Mouse (Mus musculus): ENCODE data around the gene Atxn1. TPM values are rescaled to one million over a fixed set of nuclear protein-coding genes. Genes with fewer than 3 reads are reported as not detected.

Atxn1 gene
- total RNA-seq, 2 experiments from 2014 or later = under 0.01 to 2.4 TPM

DNA sequence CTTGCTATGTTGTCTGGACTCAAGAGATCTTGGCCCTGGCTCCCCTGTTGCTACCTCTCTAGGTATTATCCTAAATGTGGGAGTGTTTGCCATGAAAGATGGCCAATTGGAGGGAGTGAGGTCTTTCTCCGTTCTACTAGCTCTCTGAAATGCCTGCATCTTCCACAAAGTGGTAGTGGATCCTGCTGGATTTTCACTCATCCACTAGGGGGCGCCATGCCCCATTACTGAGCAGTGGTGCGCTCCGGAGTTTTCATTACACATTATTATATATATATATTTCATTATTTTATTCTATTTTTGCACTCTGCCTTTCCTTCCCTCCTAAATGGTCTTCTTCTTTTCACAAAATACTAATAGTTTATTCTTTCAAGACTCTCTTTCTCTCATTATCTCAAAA lies 392.0 kb downstream of the Atxn1 start:
- ATAC-seq (replicated peaks; ENCODE audit: low FRiP score, poor library complexity, severe bottlenecking) = no peak; the same call in 1 of the 2 replicates

DNA sequence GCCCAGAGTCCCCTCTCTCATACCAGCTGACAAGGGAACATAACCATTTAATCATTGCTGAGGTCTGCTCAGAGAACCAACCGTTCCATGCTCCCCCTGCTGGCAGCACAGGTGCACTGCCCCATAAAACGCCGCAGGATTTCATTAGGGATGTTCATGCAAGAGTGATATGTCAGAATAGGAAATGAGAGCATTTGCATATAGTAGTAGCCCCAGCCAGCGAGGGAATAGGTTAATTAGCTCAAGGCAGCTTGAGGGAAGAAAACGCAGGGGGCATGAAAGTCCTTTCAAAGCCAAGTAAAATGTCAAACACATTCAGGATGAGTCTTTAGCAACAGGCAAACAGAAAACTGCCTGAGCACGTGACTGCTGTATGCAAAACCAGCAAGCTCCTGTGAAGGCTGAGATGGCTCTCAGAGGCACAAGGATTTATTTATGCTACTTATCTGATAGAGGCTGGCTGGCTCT lies 393.0 kb downstream of the Atxn1 start:
- 0 out of 2 replicates have a peak, but pooled peaks have one; percentile 57 for ATAC-seq (replicated peaks; ENCODE audit: low FRiP score, poor library complexity, severe bottlenecking)

DNA sequence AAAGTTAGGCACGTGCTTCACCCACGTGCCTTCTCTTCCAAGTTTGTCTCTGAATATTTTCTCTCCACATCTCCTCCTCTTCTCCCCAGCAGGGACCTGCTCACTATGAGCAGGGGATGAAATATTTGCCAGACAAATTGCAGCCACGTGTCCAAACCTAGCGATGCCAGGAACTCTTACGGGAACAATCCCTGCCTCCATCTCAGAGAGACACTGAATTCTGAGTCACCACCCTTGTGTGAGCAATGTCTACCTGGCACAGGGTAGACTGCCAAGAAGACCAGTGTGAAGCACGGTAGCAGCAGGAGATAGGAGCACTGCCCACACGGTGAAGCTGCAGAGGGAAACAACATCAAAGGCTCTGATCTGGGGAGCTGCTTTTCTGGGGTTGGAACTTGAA lies 394.9 kb downstream of the Atxn1 start:
- no peak for ATAC-seq (replicated peaks; ENCODE audit: low FRiP score, poor library complexity, severe bottlenecking)

DNA sequence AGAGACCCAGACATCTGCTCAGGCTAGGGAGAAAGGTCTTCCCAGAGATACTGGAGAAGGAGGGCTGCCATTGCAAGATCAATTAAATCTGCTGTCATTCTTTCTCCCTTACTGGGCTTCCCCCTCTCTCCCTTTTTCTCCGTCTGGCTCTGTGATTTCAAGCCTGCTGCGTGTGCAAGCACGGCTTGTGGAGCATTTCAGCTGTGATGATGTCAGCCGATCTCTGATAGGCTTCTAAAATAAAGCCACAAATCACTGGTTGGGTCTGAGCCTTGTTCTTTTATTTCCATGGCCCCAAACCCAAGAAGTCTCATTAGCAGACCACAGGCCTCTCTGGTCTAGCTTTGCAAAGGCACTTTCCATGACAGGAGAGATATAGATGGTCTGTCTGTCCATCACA lies 399.9 kb downstream of the Atxn1 start:
- ATAC-seq (replicated peaks; ENCODE audit: low FRiP score, poor library complexity, severe bottlenecking) = no peak

DNA sequence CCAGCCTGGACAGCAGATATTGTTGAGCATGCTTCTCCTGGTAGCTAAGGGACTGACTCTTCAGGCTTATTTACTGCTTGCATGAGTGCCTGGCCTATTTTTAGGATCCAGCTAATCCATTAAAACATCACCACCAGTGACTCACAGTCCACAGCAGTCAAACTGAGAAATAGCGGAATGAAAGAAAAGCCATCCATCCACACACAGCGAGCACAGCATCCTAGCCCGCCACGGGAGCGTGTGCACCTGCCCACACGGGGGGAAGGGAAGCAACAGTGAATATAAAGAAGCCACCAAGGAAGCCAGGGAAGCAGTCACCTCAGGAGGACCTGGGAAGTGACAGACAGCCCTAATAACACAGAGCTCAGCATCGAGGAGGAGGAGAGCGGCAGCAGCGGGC lies 402.8 kb downstream of the Atxn1 start:
- no peak for ATAC-seq (replicated peaks; ENCODE audit: low FRiP score, poor library complexity, severe bottlenecking)

DNA sequence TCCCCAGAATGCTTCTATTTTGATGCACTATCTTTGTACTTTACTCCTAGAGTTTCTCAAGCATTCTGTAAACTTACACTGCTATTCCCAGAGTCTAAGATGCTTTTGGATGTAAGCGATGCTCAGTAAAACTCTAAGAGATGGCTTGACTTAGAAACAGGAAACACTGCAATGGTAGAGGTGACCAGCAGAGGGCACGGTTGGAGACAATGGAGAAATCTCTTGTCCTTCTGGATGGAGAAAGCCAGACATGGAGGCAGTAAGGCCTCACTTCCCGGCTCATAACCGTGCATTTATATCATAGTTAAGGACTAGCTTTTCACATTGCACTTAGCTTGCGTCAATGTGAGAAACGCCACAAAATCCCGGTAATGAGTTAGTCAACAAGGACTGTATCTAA lies 404.3 kb downstream of the Atxn1 start:
- ATAC-seq (replicated peaks; ENCODE audit: low FRiP score, poor library complexity, severe bottlenecking) = no peak

DNA sequence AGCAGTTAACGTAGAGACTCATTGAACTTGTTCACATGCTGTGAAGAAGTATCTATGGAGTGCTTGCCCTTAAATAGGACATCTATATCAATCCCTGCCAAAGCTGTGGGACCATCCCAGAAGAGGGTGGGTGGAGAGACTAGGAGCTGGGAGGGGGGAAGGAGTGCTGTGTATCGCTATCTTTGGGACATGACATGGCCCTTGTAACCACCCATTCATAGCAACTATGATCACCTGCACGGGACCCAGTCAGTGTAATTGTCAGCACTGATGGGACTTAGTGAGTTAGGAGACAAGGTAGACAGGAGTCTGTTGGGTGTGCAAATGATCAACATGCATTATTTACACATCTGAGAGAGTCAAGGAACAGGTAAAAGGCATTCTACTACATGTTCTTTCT lies 405.6 kb downstream of the Atxn1 start:
- ATAC-seq (replicated peaks; ENCODE audit: low FRiP score, poor library complexity, severe bottlenecking) = no peak

DNA sequence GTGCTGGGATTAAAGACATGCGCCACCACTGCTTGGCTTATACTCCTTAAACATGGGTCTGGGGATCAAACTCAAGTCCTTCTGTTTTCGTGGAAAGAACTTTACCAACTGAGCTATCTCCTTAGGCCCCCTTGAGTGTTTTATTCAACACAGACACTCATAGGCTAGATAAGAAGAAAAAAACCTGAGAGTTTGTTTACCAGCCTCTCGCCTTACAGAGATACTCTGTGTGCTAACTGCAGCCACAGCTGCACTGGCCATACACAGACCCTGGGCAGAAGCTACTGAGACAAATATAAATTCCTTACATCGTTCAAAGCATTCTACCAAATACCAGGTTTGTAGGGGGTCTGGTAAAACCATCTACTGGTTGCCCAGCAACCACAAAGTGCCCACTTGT lies 406.4 kb downstream of the Atxn1 start:
- no peak for ATAC-seq (replicated peaks; ENCODE audit: low FRiP score, poor library complexity, severe bottlenecking)

DNA sequence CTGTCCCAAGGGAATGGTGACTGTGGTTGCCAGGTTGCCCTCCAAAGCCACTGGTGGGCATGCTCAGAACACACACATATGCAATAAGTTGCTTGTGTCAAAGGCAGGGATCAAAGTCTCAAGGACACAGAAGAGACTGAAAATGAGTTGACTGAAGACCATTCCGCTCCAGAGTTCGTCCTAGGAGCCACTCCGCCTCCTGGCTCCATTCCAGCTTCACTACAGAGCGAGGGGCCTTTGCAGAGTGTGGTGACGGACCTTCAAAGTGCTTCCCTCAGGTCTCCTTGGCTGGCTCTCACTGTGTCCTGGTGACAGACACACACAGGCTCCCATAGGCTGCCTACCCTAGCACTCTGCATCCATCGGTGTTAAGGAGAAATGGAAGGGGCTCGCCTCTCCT lies 411.1 kb downstream of the Atxn1 start:
- no peak for ATAC-seq (replicated peaks; ENCODE audit: low FRiP score, poor library complexity, severe bottlenecking)

DNA sequence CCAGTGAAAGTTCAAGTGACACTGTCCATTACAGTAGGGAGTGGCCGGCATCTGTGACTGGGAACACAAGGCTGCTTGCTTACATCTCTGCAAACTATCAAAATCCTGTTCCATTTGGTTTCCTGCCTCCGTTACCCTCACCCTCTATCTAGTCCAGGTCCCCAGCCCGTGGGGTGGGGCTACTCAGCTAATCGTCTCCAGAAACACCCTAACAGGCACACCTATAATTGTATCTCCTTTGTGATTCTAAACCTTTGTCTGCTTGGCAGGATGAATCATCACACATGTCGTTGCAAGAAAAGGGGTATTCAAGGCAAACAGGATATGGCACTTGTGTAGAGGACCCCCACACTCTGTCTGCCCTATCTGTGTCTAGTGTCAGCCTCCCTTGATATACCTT lies 417.3 kb downstream of the Atxn1 start:
- ATAC-seq (replicated peaks; ENCODE audit: low FRiP score, poor library complexity, severe bottlenecking) = no peak

DNA sequence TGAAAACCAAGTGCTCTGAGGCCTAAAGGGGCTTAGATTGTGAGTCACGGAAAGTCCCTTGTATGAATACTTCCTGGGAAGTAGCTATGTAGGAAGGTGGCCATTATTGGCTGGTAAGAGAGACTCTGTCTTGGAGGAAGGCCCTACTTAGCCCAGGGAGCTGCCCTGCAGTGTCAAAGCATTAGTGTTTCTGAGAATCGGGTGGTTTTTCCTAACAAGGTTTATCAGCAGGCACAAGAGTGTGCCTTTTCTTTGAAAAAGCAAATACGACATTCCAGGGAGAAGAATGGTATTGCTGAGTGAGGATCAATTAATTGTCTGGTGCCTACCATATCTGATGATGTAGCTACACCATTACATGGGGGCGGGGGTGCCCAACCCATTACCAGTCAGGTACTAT lies 417.9 kb downstream of the Atxn1 start:
- no peak for ATAC-seq (replicated peaks; ENCODE audit: low FRiP score, poor library complexity, severe bottlenecking)

DNA sequence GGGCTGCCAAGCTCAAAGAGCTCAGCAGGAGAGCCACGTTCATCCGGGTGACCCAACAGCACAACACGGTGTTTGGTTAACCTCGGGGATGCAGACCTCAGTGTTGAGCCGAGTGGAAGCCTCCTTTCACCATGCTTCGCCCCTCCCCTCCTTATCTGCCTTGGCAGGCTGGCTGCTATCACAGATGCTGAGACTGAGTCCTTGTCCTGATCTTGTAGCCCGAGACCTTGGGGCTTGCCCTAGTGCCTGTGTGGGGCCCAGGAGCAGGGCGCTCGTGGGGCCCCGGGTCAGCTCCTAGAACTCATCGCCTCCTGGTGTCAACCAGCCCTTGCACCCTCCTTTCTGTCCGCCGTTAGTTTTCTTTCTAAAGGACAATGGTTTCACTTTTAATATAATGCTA lies 418.8 kb downstream of the Atxn1 start:
- ATAC-seq (replicated peaks; ENCODE audit: low FRiP score, poor library complexity, severe bottlenecking) = no peak; the same call in 1 of the 2 replicates

DNA sequence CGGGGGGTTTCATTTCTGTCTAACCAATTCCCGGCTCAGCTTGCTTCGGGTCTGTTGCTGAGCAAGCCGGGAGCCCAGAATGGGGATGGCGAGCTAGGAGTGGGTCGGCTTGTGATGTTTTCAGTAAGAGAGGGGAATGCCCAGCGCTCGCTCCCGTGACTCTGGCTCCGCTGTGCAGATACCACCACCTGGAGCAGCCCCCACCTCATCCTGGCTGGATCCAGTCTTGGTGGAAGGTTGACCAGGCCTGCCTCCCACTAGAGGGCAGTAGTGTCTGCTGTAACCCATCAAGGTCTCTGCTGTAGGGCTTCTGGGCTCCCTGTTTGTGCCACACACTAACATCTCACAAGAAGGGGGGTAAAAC lies 425.6 kb downstream of the Atxn1 start:
- no peak for ATAC-seq (replicated peaks; ENCODE audit: low FRiP score, poor library complexity, severe bottlenecking)

DNA sequence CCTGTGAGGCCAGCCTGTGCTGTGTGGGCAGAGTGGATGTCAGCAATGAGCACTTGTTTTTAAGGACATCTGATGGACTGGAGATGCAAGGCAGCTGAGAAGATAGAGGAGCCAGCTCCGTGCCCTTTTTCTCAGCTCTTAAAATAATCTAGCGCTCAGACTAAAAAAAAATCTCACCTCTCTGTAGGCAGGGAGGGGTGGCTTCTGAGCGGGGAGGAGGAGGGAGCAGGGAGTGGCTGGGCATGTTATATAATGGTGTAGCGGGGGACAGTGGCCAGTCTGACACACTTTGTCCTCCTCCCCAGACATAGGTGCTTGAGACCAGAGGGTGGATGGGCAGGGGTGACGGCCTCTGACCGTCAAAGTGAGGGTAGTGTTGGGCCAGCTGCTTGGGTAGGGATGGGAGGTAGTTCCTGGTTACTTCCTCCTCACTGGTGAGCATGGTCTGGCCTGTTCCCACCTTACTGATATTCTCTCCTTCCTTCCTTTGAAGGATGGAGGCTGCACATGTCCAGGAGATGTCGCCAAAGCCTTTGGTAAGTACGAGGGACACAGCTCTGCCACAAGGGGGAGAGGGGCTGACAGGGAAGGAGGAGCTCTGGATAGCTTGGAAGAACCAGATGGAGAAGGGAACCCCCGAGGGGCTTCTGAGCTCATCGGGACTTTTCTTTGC lies 426.1 kb downstream of the Atxn1 start:
- no peak for ATAC-seq (replicated peaks; ENCODE audit: low FRiP score, poor library complexity, severe bottlenecking)

DNA sequence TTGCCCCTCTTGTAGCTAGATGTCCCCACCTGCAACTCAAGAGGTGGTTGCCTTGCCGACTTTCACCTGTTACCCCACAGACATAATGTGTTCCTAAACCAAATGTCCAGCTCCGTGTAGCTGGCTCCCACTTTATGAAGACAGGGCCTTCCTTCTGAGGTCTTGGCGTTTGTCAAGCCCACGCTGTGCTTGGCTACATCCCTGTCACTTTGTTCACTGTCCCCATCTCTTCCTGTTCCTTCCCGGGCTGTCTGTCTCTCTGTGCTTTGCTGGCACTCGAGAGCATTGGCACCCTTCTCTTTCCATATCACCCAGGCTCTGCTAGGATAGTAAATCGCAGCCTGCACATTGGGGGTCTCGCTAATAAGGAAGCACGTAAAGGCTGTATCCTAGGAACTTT lies 426.7 kb downstream of the Atxn1 start:
- ATAC-seq (replicated peaks; ENCODE audit: low FRiP score, poor library complexity, severe bottlenecking) = no peak

DNA sequence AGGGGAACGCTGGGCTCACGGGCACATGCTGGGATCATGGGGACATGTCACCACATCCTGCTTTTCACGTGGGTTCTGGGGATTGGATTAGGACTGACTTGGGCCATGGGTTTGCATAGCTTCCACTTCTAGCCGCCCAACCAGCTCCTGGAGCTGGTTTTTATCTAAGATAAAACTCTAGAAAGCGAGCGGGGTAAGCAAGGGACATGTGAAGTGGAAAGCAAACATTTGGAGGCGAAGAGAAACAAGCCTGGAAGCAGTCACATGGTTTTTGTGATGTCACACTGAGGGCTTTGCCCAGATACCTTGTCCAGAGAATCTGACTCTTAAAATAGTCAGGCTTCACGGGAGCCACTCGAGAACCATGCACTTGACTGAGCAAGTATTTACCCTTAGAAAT lies 427.7 kb downstream of the Atxn1 start:
- ATAC-seq (replicated peaks; ENCODE audit: low FRiP score, poor library complexity, severe bottlenecking) = no peak

DNA sequence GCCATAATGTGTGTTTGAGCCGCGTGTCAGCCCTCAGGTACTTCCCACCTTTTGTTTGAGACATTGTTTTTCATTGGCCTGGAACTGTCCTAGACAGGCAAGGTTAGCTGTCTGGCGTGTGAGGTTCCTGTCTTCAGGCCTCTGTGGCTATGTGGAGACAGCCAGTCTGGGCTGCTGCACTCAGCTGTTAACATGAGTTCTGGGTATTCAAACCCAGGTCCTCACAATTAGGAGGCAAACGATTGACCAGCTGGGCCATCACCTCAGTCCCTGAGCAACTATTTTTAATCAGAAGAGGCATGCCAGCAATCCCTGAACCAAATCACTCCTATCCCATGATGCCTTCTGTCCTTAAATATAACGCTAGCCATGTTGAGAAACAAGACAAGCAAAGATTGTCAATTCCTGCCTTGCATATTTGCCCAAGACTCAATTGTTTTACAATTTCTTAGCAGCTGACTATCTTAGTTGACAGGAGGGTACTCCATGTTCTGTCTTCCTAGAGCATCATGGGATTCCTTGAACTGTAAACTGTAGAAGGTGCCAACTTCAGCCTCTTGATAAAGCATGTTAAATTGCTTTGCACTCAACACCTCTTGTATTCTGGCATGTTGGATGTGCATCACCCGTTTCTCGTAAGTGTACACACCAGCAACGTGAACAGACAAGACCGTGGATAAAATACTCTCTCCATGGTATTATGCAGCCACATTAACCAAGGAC lies 428.9 kb downstream of the Atxn1 start:
- ATAC-seq (replicated peaks; ENCODE audit: low FRiP score, poor library complexity, severe bottlenecking) = no peak

DNA sequence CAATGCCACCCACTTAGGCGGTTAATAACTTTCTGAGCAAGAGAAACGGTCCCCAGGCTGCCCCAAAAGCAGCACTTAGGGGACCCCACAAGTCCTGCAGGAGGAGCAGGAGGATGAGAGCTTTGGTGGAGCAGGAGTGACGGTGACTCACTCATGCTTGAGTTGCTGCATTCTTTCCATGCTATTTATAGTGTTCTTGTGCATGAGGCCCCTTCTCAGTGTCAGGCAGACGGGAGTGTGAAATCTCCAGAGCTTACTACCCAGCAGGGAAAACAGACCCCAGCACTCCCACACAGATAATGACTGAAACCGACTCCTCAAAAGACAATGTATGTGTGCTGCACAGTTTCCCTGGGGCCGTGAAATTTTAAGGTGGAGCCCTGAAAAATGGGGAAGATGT lies 434.1 kb downstream of the Atxn1 start:
- ATAC-seq (replicated peaks; ENCODE audit: low FRiP score, poor library complexity, severe bottlenecking) = no peak

DNA sequence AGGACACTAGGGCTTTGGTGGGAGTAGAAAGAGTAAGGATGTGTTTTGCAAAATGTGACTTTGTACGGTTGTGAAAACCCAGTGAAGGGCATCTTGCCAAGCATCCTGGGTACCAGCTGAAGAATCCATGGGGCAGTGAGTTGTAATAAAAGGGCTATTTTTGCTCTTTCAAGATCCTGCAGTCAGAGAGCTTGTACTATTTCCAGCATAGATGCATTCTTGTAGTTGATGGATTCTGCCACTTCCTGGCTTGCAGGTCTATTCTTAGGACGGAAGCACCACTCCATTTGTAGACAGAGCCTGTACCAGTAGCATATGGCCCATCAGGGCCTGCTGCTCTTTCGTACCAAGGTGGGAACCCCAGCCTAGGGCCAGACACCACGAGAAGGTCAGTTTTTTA lies 436.0 kb downstream of the Atxn1 start:
- no peak for ATAC-seq (replicated peaks; ENCODE audit: low FRiP score, poor library complexity, severe bottlenecking)

DNA sequence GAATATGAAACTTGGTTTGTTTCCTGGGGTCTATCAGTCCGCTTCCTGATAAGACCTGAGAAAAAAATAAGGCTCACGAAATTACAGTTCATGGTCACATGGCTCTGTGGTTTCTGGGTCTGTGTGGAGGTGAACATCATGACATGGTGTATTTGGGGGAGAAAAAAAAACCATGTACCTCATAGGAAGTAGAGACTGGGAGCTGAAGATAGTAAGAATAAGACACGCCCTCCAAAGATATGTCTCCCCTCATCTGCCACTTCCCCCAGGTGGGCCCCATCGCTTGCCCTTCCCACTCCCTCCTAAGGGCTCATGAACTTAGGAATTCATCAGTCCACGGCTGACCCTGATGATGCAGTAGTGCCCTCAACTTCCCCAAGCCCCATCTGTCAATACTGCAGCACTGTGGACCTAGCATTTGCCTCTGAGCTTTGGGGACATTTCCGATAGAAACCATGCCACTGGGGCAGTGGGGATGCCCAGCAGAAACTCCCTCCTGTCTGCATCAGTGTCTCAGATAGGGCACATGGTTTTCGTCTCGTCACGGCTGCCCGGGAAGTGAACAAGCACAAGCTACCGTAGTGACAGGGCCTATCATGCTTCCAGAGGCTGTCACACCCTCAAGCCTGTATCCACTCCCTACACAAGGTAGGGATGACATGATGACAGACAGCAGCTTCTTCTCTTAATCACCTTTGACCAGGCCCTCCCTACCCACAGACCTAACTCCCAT lies 437.4 kb downstream of the Atxn1 start:
- ATAC-seq (replicated peaks; ENCODE audit: low FRiP score, poor library complexity, severe bottlenecking) = peak; percentile 89

DNA sequence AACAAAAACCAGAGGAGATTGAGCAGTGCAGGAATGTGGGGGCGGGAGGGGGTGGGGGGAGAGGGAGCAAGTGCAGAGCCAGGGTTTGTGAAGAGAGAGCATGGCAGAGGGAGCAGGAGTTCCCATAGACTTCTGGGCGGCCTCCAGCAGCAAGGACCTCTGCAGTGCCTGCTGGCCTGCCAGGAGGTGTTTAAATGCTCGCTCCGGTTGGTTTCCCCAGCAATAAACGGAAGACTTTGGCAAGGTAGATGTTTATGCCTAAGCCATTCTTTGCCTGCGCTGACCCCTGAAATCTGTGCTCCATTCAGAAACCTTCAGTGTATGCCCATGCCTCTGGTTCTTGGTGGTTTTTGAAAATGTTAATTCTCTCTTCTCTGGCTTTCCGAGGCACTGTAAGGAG lies 438.6 kb downstream of the Atxn1 start:
- no peak for ATAC-seq (replicated peaks; ENCODE audit: low FRiP score, poor library complexity, severe bottlenecking)

Measured in erythroblast, adult 5-6 weeks (primary cell).